Mouse (Mus musculus) heart, postnatal 0 days (tissue): ENCODE measurements at regions not wholly inside any gene's neighbourhood (a gene's known extent, or its start where the extent isn't known, plus 50 kb on each side); places are given as distances from the start of the nearest gene placed in this dataset.
"Not testable (repeated sequence)": the region's sequence is repeated elsewhere in the genome, so short reads cannot be mapped to it uniquely, and the experiment has no call there.

Experiments used
- ATAC-seq: fragments of 200-750 bp; cut with Nextera tagmentation; 2 replicates; pipeline ENCODE4 v1.8.0; 2017; ENCODE audit warnings: low read depth, moderate number of reproducible peaks, moderate library complexity; ENCODE audit not compliant: insufficient read depth
- DNase-seq: peaks from one replicate; pipeline ENCODE4 v3.0.0-alpha.2; 2016; ENCODE audit warnings: low spot score
- H3K27ac ChIP-seq: fragments of 300-500 bp; sonication (generic); 2 replicates; pipeline ENCODE4 v1.5.1; 2014; ENCODE audit warnings: low read depth, mild to moderate bottlenecking
- H3K27me3 ChIP-seq: fragments of 300-500 bp; sonication (generic); 2 replicates; pipeline ENCODE4 v1.6.1; 2014; ENCODE audit warnings: low read length, mixed read lengths; ENCODE audit not compliant: control insufficient read depth, insufficient read depth
- H3K36me3 ChIP-seq: fragments of 300-500 bp; sonication (generic); replicated peaks from 2 replicates; pipeline ENCODE4 v1.6.1; 2014; ENCODE audit warnings: low read length, mixed read lengths; ENCODE audit not compliant: control insufficient read depth, insufficient read depth
- H3K4me1 ChIP-seq: fragments of 300-500 bp; sonication (generic); 2 replicates; pipeline ENCODE4 v1.6.1; 2014; ENCODE audit warnings: antibody characterized with exemption; ENCODE audit not compliant: control insufficient read depth, insufficient read depth
- H3K4me2 ChIP-seq: fragments of 300-500 bp; sonication (generic); 2 replicates; pipeline ENCODE4 v1.6.1; 2014; ENCODE audit warnings: low read depth, mild to moderate bottlenecking, low read length, moderate library complexity
- H3K4me3 ChIP-seq: fragments of 300-500 bp; sonication (generic); 2 replicates; pipeline ENCODE4 v1.5.1; 2014; ENCODE audit warnings: low read depth, low read length
- H3K9ac ChIP-seq: fragments of 300-500 bp; sonication (generic); replicated peaks from 2 replicates; pipeline ENCODE4 v1.6.1; 2014; ENCODE audit warnings: low read depth, low read length, mixed read lengths
- H3K9me3 ChIP-seq: fragments of 300-500 bp; sonication (generic); replicated peaks from 2 replicates; pipeline ENCODE4 v1.6.1; 2016; ENCODE audit warnings: low read length; ENCODE audit not compliant: control insufficient read depth
- WGBS: fragments of 180-500 bp; shearing (Covaris S2); extraction: QIAGEN DNeasy Blood & Tissue Kit; methylation state at CpG from one replicate; pipeline ENCODE4 v1.1.7; 2014; 5-methylcytosine and 5-hydroxymethylcytosine counted together

GRCm38 (mm10) chr12:20196386-20196785 lies 242.1 kb downstream of the Gm21863 start:
- H3K27ac ChIP-seq, H3K36me3 ChIP-seq, H3K27me3 ChIP-seq, ATAC-seq, H3K9ac ChIP-seq, H3K4me1 ChIP-seq, H3K9me3 ChIP-seq: not testable (repeated sequence)
- DNase-seq = peak; percentile 12
- H3K4me2 ChIP-seq = peak overlapping the region; percentile 48
- H3K4me3 ChIP-seq = peak overlapping the region; percentile 43
- WGBS = 2% methylated on average over 29 of the region's 42 CpGs

DNA sequence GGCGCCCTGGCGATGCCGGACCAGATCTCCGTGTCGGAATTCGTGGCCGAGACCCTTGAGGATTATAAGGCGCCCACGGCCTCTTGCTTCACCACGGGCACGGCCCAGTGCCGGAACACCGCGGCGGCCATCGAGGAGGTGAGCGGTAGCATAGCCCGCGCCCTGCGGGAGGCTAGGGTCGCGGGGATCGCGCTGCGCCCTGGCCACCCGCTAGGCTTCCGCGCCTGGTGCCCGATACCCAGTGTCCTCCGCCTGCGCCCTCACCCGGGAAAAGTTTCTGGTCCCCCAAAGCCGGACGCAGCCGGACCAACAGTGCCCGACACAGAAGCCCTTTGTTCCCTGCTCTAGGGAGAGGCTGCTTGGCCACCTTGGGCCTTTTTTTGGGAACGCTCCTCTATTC lies 242.6 kb downstream of the Gm21863 start:
- WGBS = 1% methylated on average over 31 of the region's 37 CpGs

DNA sequence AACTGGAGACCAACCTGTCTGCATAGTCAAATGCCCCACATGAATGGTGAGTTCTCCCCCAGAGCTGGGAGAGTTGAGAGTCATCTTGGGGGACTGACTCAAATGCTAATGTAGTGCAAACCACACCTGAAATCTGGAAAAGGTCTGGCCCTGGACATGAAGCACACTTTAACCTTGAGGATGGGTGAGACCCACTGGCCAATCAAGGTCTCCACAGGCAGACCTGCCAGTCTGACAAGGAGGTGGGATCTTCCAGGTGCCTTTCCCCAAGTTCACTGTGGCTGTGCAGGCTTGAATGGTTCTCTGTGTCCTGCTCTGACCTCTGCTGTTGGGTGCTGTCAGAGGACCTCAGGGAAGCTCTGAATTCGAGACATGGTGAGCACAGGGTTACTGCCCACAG lies 269.6 kb downstream of the Gm21863 start:
- H3K4me2 ChIP-seq, H3K36me3 ChIP-seq, H3K27ac ChIP-seq, H3K4me3 ChIP-seq, H3K27me3 ChIP-seq, DNase-seq, H3K4me1 ChIP-seq, H3K9ac ChIP-seq, ATAC-seq: not testable (repeated sequence)
- peaks cover 25% of the 10 kb centered on the region for H3K9me3 ChIP-seq
- WGBS = 63% methylated on average over 1 of the region's 1 CpGs

More for the DNA sequence above, 242.6 kb downstream of the Gm21863 start:
- H3K27ac ChIP-seq, ATAC-seq, H3K9me3 ChIP-seq, H3K9ac ChIP-seq, H3K27me3 ChIP-seq, DNase-seq, H3K4me1 ChIP-seq, H3K36me3 ChIP-seq: not testable (repeated sequence)
- Histone ChIP-seq H3K4me2 (peak overlapping the region; percentile 49), H3K4me3 (peak overlapping the region; percentile 43)

GRCm38 (mm10) chr12:20226831-20227230 lies 272.5 kb downstream of the Gm21863 start:
- WGBS = 74% methylated on average over 9 of the region's 9 CpGs
- not testable (repeated sequence) for H3K27me3 ChIP-seq, DNase-seq, H3K27ac ChIP-seq, ATAC-seq, H3K4me3 ChIP-seq, H3K4me1 ChIP-seq, H3K4me2 ChIP-seq, H3K9ac ChIP-seq, H3K36me3 ChIP-seq
- H3K9me3 ChIP-seq = peaks cover 52% of the 10 kb centered on the region

- not testable (repeated sequence) for H3K9ac ChIP-seq, H3K36me3 ChIP-seq, DNase-seq, H3K4me1 ChIP-seq, H3K4me3 ChIP-seq, H3K27me3 ChIP-seq, H3K27ac ChIP-seq, ATAC-seq, H3K4me2 ChIP-seq
- H3K9me3 ChIP-seq = peaks cover 59% of the 10 kb centered on the region
- 75% methylated on average over 21 of the region's 21 CpGs for WGBS
Measured at GRCm38 (mm10) chr12:20227427-20228160, 273.3 kb downstream of the Gm21863 start.

DNA sequence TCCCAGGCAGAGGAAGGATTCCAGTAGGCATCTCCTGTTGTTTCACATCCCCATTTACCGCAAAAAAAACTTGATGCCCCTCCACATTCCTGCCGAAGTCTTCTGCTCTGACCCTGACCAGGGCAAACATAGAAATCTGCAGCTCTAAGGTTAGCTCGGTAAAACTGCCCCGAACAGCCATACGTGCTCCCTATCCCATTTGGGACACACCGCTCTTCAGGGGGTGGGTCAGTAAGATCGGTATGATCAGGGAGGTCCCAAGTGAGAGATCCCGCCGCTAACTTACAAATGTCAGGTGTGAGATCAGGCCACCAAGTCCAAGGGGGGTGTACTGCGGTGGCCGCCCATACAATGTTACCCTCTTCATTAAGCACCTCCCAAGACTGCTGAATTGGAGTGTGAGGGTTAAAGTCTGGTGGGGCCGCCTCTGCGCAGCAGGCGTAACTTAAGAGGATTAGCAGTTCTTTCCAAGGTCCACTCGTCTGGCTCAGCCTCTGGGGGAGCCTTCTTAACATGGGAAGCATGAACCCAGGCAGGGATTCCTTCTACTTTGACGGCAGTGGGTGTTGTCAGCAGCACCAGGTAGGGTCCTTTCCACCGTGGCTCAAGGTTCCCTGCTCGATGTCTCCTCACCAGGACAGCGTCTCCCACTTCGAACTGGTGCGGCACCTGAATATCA lies 274.2 kb downstream of the Gm21863 start:
- not testable (repeated sequence) for H3K4me2 ChIP-seq, DNase-seq, ATAC-seq, H3K36me3 ChIP-seq, H3K27ac ChIP-seq, H3K9ac ChIP-seq, H3K4me1 ChIP-seq, H3K27me3 ChIP-seq, H3K4me3 ChIP-seq
- 67% methylated on average over 21 of the region's 21 CpGs for WGBS
- peaks cover 68% of the 10 kb centered on the region for H3K9me3 ChIP-seq

DNA sequence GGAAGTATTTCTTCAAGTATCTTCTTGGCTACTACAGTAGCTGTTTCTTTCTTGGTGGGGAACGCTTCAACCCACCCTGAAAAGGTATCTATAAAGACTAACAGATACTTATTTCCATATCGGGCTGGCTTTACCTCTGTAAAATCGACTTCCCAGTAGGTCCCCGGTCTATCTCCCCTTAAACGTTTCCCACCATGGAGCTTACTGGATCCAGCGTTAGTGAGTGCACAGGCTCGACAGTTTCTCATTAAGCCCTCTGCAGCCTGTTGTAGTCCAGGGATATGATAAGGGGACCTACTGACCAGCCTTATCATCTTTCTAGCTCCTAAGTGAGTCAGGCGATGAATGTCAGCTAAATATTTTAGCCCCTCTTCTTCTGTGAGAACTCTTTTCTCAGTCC lies 275.1 kb downstream of the Gm21863 start:
- WGBS = 67% methylated on average over 8 of the region's 8 CpGs
- H3K4me2 ChIP-seq, ATAC-seq, H3K36me3 ChIP-seq, H3K9ac ChIP-seq, H3K4me3 ChIP-seq, H3K4me1 ChIP-seq, H3K27ac ChIP-seq, DNase-seq, H3K27me3 ChIP-seq: not testable (repeated sequence)
- H3K9me3 ChIP-seq = peaks cover 76% of the 10 kb centered on the region
